In genomic region chr2:109734666-109735065, GRCm38 (mm10) we compare ENCODE assay signal across 15 mouse cellular contexts.
A peak's percentile ranks its signal among the peaks of the same experiment; 100 is the strongest.
DNase-seq lines count a peak whose midpoint lies in the region; ATAC-seq and TF ChIP-seq lines count a peak whose summit lies in the region.
"Had no signal": no experiment of that assay in that cellular context is flagged by ENCODE, and none has a peak within 500 bp of the region (broad histone marks: within the 10 kb centered on the region; RNA-seq: fewer than 3 reads in every experiment).

No protein-coding gene starts in this region.

- no peak for TF ChIP-seq CTCF in intestine, postnatal 0 days (IDR thresholded peaks at IDR 0.05; ENCODE audit: low read depth)
- TF ChIP-seq CTCF in kidney, adult 2 months (conservative IDR thresholded peaks at IDR 0.05; ENCODE audit: insufficient read depth, insufficient read length, low read depth, low read length), result no peak
- TF ChIP-seq CTCF in liver, postnatal 0 days (IDR thresholded peaks at IDR 0.05; ENCODE audit: low read depth), result no peak
- no peak for TF ChIP-seq CTCF in lung, postnatal 0 days (IDR thresholded peaks at IDR 0.05)

- no peaks in the 10 kb centered on the region for H3K36me3 ChIP-seq in intestine, embryonic 14.5 days (ENCODE audit: control insufficient read depth, insufficient read depth, low read length)
- H3K36me3 ChIP-seq in intestine, postnatal 0 days (ENCODE audit: control insufficient read depth, insufficient read depth), result no peaks in the 10 kb centered on the region
- H3K36me3 ChIP-seq in kidney, adult 2 months (ENCODE audit: control insufficient read depth, insufficient read depth, low read length), result no peaks in the 10 kb centered on the region
- H3K36me3 ChIP-seq in liver, postnatal 0 days (replicated peaks; ENCODE audit: insufficient read depth, low read length), result no peaks in the 10 kb centered on the region
- no peaks in the 10 kb centered on the region for H3K36me3 ChIP-seq in lung, postnatal 0 days (ENCODE audit: insufficient read depth, low read length)
- H3K36me3 ChIP-seq: hindbrain, embryonic 10.5 days had no signal

- no peak overlapping the region for H3K9ac ChIP-seq in intestine, embryonic 14.5 days (ENCODE audit: low read length)
- H3K9ac ChIP-seq in intestine, postnatal 0 days (ENCODE audit: low read depth, low read length), result no peak overlapping the region
- H3K9ac ChIP-seq in liver, postnatal 0 days (replicated peaks), result no peak overlapping the region
- no peak overlapping the region for H3K9ac ChIP-seq in lung, postnatal 0 days (replicated peaks; ENCODE audit: low read depth)
- H3K9ac ChIP-seq: forebrain, embryonic 13.5 days had no signal

- H3K4me1 ChIP-seq in intestine, embryonic 14.5 days (replicated peaks; ENCODE audit: control insufficient read depth, insufficient read depth, low read length), result no peaks in the 10 kb centered on the region
- H3K4me1 ChIP-seq in intestine, postnatal 0 days (replicated peaks; ENCODE audit: control insufficient read depth, insufficient read depth, low read length), result no peaks in the 10 kb centered on the region
- H3K4me1 ChIP-seq in kidney, adult 2 months (ENCODE audit: control insufficient read depth, insufficient read depth, low read length), result peaks cover 13% of the 10 kb centered on the region; the same call in 1 of the 2 replicates
- no peaks in the 10 kb centered on the region for H3K4me1 ChIP-seq in liver, postnatal 0 days (ENCODE audit: insufficient read depth)
- H3K4me1 ChIP-seq in lung, postnatal 0 days (ENCODE audit: insufficient read depth, low read depth, low read length), result no peaks in the 10 kb centered on the region
- H3K4me1 ChIP-seq: forebrain, embryonic 13.5 days had no signal

- TF ChIP-seq POLR2A in kidney, adult 2 months (IDR thresholded peaks at IDR 0.05; ENCODE audit: low read depth, low read length), result no peak

- TF ChIP-seq EP300 in liver, postnatal 0 days (IDR thresholded peaks at IDR 0.05; ENCODE audit: low read depth), result no peak
- no peak for TF ChIP-seq EP300 in lung, postnatal 0 days (IDR thresholded peaks at IDR 0.05)

- H3K27ac ChIP-seq in intestine, embryonic 14.5 days (ENCODE audit: low read depth), result no peak overlapping the region
- H3K27ac ChIP-seq in intestine, postnatal 0 days (ENCODE audit: low read depth, low read length), result no peak overlapping the region
- H3K27ac ChIP-seq in kidney, adult 2 months (ENCODE audit: insufficient read depth, low read depth, low read length), result peak overlapping the region; percentile 54
- no peak overlapping the region for H3K27ac ChIP-seq in liver, postnatal 0 days (ENCODE audit: low read depth)
- no peak overlapping the region for H3K27ac ChIP-seq in lung, postnatal 0 days (ENCODE audit: low read length)
- H3K27ac ChIP-seq: forebrain, embryonic 13.5 days; hindbrain, embryonic 10.5 days had no signal

- H3K4me3 ChIP-seq in intestine, embryonic 14.5 days (ENCODE audit: low read depth, low read length), result no peak overlapping the region
- H3K4me3 ChIP-seq in intestine, postnatal 0 days (ENCODE audit: low read depth, low read length), result no peak overlapping the region
- H3K4me3 ChIP-seq in kidney, adult 2 months (ENCODE audit: insufficient read depth, low read depth, low read length), result no peak overlapping the region
- no peak overlapping the region for H3K4me3 ChIP-seq in liver, postnatal 0 days (ENCODE audit: low read depth, low read length)
- H3K4me3 ChIP-seq in lung, postnatal 0 days (ENCODE audit: low read depth, low read length), result no peak overlapping the region
- H3K4me3 ChIP-seq: forebrain, embryonic 13.5 days; hindbrain, embryonic 10.5 days had no signal

- DNase-seq in intestine, embryonic 14.5 days (ENCODE audit: low spot score), result no peak
- peak; percentile 88 for DNase-seq in kidney, adult 2 months
- peak; percentile 65 for DNase-seq in kidney, postnatal 14 days
- no peak for DNase-seq in liver, postnatal 0 days
- DNase-seq in lung, postnatal 0 days (ENCODE audit: low spot score), result no peak
- DNase-seq in retina, postnatal 1 day, result no peak
- DNase-seq: adrenal gland, adult 8-10 months; cerebellum, adult 11-12 months; cerebellum, postnatal 25 days; right cerebral cortex, postnatal 25 days; thymus, postnatal 25 days had no signal

- no peak overlapping the region for H3K4me2 ChIP-seq in intestine, embryonic 14.5 days (ENCODE audit: low read length)
- no peak overlapping the region for H3K4me2 ChIP-seq in intestine, postnatal 0 days (replicated peaks; ENCODE audit: low read depth)
- H3K4me2 ChIP-seq in liver, postnatal 0 days (ENCODE audit: low read depth, low read length), result no peak overlapping the region
- no peak overlapping the region for H3K4me2 ChIP-seq in lung, postnatal 0 days (replicated peaks; ENCODE audit: low read depth, low read length)
- H3K4me2 ChIP-seq: forebrain, embryonic 13.5 days had no signal

- no peaks in the 10 kb centered on the region for H3K27me3 ChIP-seq in intestine, embryonic 14.5 days (replicated peaks; ENCODE audit: control insufficient read depth, insufficient read depth, low read length)
- H3K27me3 ChIP-seq in intestine, postnatal 0 days (replicated peaks; ENCODE audit: control insufficient read depth, insufficient read depth, low read length), result no peaks in the 10 kb centered on the region
- no peaks in the 10 kb centered on the region for H3K27me3 ChIP-seq in kidney, adult 2 months (replicated peaks; ENCODE audit: control insufficient read depth, insufficient read depth, low read length)
- H3K27me3 ChIP-seq in liver, postnatal 0 days (ENCODE audit: insufficient read depth, low read length), result no peaks in the 10 kb centered on the region
- no peaks in the 10 kb centered on the region for H3K27me3 ChIP-seq in lung, postnatal 0 days (replicated peaks; ENCODE audit: insufficient read depth, low read length)
- H3K27me3 ChIP-seq: CH12.LX; forebrain, embryonic 13.5 days had no signal

- WGBS in intestine, embryonic 14.5 days, result 70% methylated on average over 6 of the region's 6 CpGs
- WGBS in intestine, postnatal 0 days, result 48% methylated on average over 6 of the region's 6 CpGs
- 25% methylated on average over 6 of the region's 6 CpGs for WGBS in kidney, adult 2 months
- 72% methylated on average over 6 of the region's 6 CpGs for WGBS in liver, postnatal 0 days (ENCODE audit: insufficient replicate concordance)
- WGBS in lung, postnatal 0 days, result 77% methylated on average over 6 of the region's 6 CpGs

- H3K9me3 ChIP-seq in intestine, embryonic 14.5 days (ENCODE audit: control insufficient read depth, low read length), result no peaks in the 10 kb centered on the region
- H3K9me3 ChIP-seq in intestine, postnatal 0 days (ENCODE audit: control insufficient read depth), result no peaks in the 10 kb centered on the region
- no peaks in the 10 kb centered on the region for H3K9me3 ChIP-seq in liver, postnatal 0 days (ENCODE audit: low read length)
- H3K9me3 ChIP-seq in lung, postnatal 0 days (ENCODE audit: low read length), result no peaks in the 10 kb centered on the region
- H3K9me3 ChIP-seq: forebrain, embryonic 13.5 days; hindbrain, embryonic 10.5 days had no signal

- peak; percentile 65 for ATAC-seq in intestine, embryonic 14.5 days (replicated peaks; ENCODE audit: low FRiP score, low TSS enrichment, low read depth)
- ATAC-seq in intestine, postnatal 0 days, result no peak
- peak; percentile 56; the same call in 1 of the 2 replicates for ATAC-seq in liver, postnatal 0 days
- no peak for ATAC-seq in lung, postnatal 0 days
- ATAC-seq: forebrain, embryonic 13.5 days had no signal

Comparison
In these comparisons a context has a peak if more than half of its experiments do, and no peak if none do; other contexts are left out.
1. ATAC-seq: peak in intestine, embryonic 14.5 days (single experiment) and liver, postnatal 0 days (single experiment); none in intestine, postnatal 0 days (single experiment) and lung, postnatal 0 days (single experiment).
2. DNase-seq: peak in kidney, adult 2 months (single experiment) and kidney, postnatal 14 days (single experiment); none in intestine, embryonic 14.5 days (single experiment), liver, postnatal 0 days (single experiment), lung, postnatal 0 days (single experiment) and retina, postnatal 1 day (single experiment).